Mouse (Mus musculus): ENCODE measurements around the gene Elobl. TPM values are rescaled to one million over a fixed set of nuclear protein-coding genes. Genes with fewer than 3 reads are reported as not detected.
A peak's percentile ranks its signal among the peaks of the same experiment; 100 is the strongest.

Elobl gene
- total RNA-seq, 2 experiments from 2014 or later: not detected

- peak; percentile 81 for ATAC-seq (ENCODE audit: poor library complexity, severe bottlenecking)
These were observed 22.8 kb upstream of the Elobl start for GRCm38 (mm10) chr11:88989530-88989929.

- no peak for ATAC-seq (ENCODE audit: poor library complexity, severe bottlenecking)
These were observed 22.2 kb upstream of the Elobl start for GRCm38 (mm10) chr11:88988956-88989355.

GRCm38 (mm10) chr11:88986616-88987015 is 19.9 kb upstream of the Elobl start:
- no peak for ATAC-seq (ENCODE audit: poor library complexity, severe bottlenecking)

GRCm38 (mm10) chr11:88981337-88981736 is 14.6 kb upstream of the Elobl start:
- no peak for ATAC-seq (ENCODE audit: poor library complexity, severe bottlenecking)

- no peak for ATAC-seq (ENCODE audit: poor library complexity, severe bottlenecking)
These were observed 10.5 kb upstream of the Elobl start for GRCm38 (mm10) chr11:88977188-88977587.

- no peak for ATAC-seq (ENCODE audit: poor library complexity, severe bottlenecking)
These were observed 9.6 kb upstream of the Elobl start for GRCm38 (mm10) chr11:88976320-88976719.

- ATAC-seq (ENCODE audit: poor library complexity, severe bottlenecking): peak; percentile 99
These were observed 7.3 kb upstream of the Elobl start for GRCm38 (mm10) chr11:88973776-88974701.

- no peak for ATAC-seq (ENCODE audit: poor library complexity, severe bottlenecking)
These were observed 3.5 kb upstream of the Elobl start, which contains the start of gene Coil for GRCm38 (mm10) chr11:88970202-88970732. TSS of gene Coil (plus strand) at chr11:88970252.

GRCm38 (mm10) chr11:88958851-88959250 is 7.9 kb downstream of the Elobl start:
- ATAC-seq (ENCODE audit: poor library complexity, severe bottlenecking): no peak

- ATAC-seq (ENCODE audit: poor library complexity, severe bottlenecking): peak; percentile 97
These were observed 11.3 kb downstream of the Elobl start, which contains the start of gene Scpep1 for GRCm38 (mm10) chr11:88955217-88955969. TSS of gene Scpep1 (minus strand) at chr11:88955465.

- ATAC-seq (ENCODE audit: poor library complexity, severe bottlenecking): peak; percentile 67
These were observed 11.9 kb downstream of the Elobl start for GRCm38 (mm10) chr11:88954803-88955202.

- ATAC-seq (ENCODE audit: poor library complexity, severe bottlenecking): no peak
These were observed 13.1 kb downstream of the Elobl start for GRCm38 (mm10) chr11:88953582-88953981.

GRCm38 (mm10) chr11:88952117-88952516 is 14.6 kb downstream of the Elobl start:
- ATAC-seq (ENCODE audit: poor library complexity, severe bottlenecking): no peak

- no peak for ATAC-seq (ENCODE audit: poor library complexity, severe bottlenecking)
These were observed 15.2 kb downstream of the Elobl start for GRCm38 (mm10) chr11:88951576-88951975.

GRCm38 (mm10) chr11:88950640-88951250 is 16.0 kb downstream of the Elobl start:
- no peak for ATAC-seq (ENCODE audit: poor library complexity, severe bottlenecking)

GRCm38 (mm10) chr11:88949802-88950639 is 16.7 kb downstream of the Elobl start:
- ATAC-seq (ENCODE audit: poor library complexity, severe bottlenecking): peak; percentile 54

GRCm38 (mm10) chr11:88948896-88949295 is 17.8 kb downstream of the Elobl start:
- no peak for ATAC-seq (ENCODE audit: poor library complexity, severe bottlenecking)

GRCm38 (mm10) chr11:88945971-88946585 is 20.7 kb downstream of the Elobl start:
- 0 out of 2 replicates have a peak, but pooled peaks have one; percentile 16 for ATAC-seq (ENCODE audit: poor library complexity, severe bottlenecking)

GRCm38 (mm10) chr11:88941489-88941888 is 25.2 kb downstream of the Elobl start:
- no peak for ATAC-seq (ENCODE audit: poor library complexity, severe bottlenecking)
